Mouse (Mus musculus) lung, adult 2 months (tissue): ENCODE data around the gene B230307C23Rik.

ENCODE experiments used
- CTCF ChIP-seq: fragments of 200-500 bp; IDR thresholded peaks from 2 replicates; pipeline ENCODE4 v1.5.1; 2011; ENCODE audit warnings: mild to moderate bottlenecking, low read length, control low read depth; ENCODE audit not compliant: insufficient read depth
- POLR2A ChIP-seq: fragments of 200-500 bp; IDR thresholded peaks from 2 replicates; pipeline ENCODE4 v1.6.1; 2011; ENCODE audit warnings: low read depth, mild to moderate bottlenecking, control low read depth, low read length, borderline replicate concordance; ENCODE audit errors: extremely low read depth

GRCm38 (mm10) chr16:98041676-98042075 lies 44.6 kb downstream of the B230307C23Rik start:
- TF ChIP-seq CTCF (peak; percentile 30; the same call in 1 of the 2 replicates), POLR2A (no peak)
